Mouse (Mus musculus): ENCODE measurements around the gene Nucks1.
"Not testable (repeated sequence)": the region's sequence is repeated elsewhere in the genome, so short reads cannot be mapped to it uniquely, and the experiment has no call there.

Nucks1 gene

DNA sequence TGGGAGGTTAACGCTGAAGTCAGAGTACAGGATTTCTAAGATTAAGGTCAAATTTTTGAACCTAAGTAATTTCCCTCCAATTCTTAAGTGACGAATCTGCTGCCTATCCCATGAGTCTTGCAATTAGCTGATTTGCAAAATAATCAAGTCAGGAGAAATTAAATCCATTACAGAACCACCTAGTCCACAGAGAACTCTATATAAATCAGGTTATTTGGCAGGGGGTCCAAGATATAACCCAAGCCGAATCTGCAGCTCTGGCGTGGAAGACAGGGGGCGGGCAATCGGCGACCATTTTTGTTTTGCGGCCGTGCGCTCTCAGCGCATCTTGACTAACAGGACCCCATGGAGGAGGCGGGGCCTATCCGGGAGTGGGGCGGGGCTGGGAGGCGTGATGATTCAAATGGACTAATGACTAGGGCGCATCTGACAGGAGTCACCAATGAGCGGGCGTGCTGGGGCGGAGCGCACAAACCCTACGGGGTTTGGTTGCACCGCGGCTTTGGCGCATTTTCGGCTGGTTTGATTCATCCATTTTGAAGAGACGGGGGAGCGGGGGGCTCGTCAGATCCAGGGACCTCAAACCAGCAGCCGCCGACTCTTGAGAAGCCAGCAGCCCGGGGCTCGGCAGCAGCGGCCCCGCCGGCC, at the start of gene Nucks1:
Nucks1 (plus strand) TSS at position 534 of the 648 bp plus-strand sequence.
- CTCF ChIA-PET, result no interaction called here

DNA sequence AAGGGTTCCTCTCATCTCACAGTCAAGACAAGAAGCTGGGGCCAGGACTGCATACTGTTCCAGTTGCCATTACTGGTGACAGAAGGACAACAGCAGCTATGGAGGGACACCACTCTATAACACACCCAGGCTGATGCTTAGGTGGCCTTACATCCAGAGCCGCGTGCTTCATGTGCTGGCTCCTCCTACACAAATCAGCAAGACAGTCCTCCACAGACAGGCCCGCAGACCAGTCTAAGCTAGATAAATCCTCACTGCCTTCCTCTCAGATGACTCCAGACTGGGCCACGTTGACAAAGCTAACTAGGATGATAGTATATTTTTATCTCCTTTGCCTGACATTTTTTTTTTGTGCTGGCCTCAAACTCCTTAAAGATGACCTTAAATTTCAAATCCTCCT, 48.5 kb upstream of the Nucks1 start:
- CTCF ChIA-PET, result no interaction called here

DNA sequence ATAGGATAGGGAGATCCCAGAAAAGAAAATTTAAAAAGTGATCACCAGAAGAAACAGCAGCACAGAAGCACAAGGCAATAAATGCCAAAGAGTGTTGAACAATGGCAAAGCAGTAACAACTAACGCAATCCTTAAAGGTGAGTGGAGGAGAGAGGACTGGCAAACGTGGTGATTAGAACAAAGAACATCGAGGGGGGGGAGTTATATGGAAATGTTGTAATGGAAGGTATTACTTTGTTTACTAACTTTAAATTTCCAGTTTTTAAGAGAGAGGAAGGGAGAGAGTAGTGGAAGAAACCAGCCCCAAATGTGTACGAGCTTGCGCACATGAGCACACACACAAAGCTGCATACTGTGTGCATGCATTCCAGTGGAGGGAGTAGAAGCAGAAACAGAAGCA, 44.7 kb upstream of the Nucks1 start:
- CTCF ChIA-PET, result interaction anchor here (0.7 kb wide), 1 partner anchor 748 kb away, joined by 4 read pairs; no protein-coding TSS in a partner anchor

DNA sequence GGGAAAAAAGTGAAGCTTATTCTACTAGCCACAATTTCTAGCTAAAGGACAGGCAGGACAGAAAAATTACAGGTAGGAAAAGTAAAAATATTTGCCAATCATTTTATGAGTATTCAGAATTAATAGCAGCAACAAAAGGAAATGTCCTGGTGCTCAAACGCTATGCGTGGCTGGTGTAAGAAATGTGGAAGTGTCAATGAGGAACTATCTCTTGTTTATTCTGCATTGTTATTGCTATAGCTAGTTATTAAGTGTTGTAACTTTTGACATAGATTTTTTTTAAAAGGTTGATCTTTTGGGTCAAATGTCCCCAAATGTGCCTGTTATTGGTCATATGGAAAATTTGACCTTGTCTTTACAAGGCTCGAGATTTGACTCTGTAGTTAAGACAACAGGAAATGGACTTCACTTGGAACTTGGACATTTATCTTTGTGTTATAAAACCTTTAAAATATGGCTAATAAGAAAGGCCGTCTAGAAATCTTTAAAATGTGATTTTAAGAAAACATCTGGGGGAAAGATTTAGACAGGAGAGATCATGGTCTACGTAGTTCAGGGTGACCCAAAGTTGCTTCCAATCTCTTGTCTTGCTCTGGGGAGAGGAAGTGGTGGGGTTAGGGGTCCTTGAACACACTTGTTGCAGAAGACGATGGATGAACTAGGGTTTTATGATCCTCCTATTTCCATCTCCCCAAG, 43.9 kb upstream of the Nucks1 start:
- CTCF ChIA-PET, result no interaction called here

DNA sequence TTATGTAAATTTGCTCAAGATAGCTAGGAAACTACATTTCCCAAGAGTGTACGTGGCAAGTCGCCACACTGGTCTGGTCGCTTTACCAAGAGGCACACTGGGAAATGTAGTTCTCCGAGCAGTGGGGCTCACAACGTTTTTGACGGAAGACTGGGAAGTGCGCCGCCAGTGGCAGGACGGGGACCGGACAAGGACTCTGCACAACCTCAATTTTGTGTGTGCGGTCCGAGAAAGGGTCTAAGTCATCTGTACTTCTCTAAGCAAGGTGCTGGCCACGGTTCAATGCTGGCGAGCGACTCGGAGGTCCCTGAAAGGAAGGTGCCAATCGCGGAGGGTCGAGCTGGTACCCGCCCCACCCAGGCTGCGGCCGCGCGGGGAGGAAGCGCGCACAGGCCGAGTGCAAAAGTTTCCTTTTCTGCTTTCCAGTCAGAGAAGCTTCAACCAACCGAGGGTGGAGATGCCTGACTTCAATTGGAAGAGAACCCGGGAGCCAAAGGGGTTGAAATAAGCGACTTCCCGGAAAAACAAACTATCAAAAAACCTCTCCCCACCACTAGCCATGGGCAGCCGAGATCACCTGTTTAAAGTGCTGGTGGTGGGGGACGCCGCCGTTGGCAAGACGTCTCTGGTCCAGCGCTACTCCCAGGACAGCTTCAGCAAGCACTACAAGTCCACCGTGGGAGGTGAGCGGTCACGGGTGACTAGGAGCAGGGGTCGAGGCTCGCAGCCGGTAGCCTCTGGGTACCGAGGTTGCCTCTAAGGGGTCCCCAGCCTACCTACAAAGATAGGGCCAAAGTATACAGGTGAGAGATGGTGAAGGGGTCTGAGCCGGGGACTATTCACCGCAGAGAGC, 43.0 kb upstream of the Nucks1 start, which contains the start of gene Rab29:
Rab29 (plus strand) TSS at position 132 of the 853 bp plus-strand sequence.
- CTCF ChIA-PET, result no interaction called here

DNA sequence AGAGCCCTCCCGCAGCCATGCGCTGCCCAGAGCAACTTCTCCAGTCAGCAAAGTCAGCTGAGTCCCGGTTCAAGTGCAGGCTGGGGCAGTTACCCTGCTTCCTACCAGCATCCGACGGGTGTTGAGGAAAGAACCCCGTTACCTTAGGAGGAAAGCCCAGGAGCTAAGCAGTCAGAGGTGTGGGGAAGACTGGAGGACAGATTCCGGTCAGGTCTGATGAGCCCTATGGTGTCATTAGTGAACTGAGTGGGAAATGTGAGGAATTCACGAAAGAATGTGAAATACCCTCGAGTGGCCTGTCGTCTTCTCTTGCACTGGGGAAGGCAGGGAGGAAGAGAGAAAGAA, 42.4 kb upstream of the Nucks1 start:
- CTCF ChIA-PET, result no interaction called here

DNA sequence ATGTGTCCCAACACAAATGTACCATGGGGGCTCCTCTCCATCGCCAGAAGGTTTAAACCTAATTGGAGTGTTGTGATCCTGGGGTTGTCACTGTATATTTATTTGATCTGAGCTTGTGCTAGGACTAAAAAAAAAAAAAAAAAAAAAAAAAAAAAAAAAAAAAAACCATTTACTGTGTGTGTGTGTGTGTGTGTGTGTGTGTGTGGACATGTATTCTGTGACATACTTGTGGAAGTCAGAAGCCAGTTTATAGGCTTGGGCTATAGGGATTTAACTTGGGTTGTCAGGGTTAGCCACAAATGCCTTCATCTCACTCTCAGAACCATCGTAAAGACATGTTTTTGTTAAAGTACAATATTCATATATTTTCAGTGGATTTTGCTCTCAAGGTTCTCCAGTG, 40.8 kb upstream of the Nucks1 start:
- CTCF ChIA-PET, result interaction anchor here (0.9 kb wide), 1 partner anchor 64 kb away, joined by 3 read pairs; no protein-coding TSS in a partner anchor

DNA sequence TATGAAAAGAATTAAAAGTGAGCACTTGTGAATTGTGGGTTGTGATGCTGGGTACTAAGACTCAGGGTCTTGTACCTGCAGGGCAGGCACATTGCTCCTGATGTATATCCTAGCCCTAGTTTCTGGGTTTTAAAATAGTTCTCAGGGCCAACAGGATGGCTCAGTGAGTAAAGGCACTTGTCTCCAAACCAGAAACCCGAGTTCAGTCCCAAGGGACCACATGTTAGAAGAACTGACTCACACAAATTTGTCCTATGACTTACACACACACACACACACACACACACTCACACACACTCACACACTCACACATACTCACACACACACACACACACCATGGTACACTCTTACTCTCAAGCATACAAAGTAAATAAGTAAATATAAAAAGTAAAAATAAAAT, 37.5 kb upstream of the Nucks1 start:
- CTCF ChIA-PET, result no interaction called here

DNA sequence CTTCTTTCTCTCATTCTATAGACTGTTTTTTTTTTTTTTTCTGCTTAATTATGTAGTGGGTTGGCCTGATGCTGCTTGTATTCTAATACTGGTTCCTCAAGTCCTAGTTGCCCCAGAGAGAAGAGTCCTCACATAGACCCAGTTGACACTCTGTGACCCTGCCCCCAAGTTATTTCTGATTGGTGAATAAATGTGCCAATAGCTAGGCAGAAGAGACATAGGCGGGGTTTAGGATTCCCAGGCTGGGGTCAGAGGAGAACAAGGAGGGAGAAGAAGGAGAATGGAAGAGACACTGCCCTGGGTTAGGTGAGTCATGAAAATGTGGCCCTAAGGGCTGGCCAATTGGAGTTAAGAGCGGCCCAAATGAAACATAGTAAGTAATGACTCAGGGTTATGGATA, 30.5 kb upstream of the Nucks1 start:
- CTCF ChIA-PET, result no interaction called here

DNA sequence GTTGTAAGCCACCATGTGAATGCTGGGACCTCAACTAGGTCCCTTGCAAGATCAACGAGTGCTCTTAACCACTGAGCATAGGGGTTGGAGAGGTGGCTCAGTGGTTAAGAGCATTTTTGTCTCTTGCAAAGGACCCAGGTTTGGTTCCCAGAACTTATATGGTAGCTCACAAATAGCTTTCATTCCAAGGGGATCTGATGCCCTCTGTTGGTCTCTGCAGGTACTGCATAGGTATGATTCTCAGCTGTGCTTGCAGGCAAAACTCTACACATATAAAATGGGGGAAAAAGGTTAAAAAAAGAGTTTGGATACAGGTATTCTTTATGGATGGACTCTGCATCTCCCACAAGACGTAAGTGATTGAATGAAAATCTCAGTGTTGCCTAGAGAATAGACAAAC, 27.5 kb upstream of the Nucks1 start:
- CTCF ChIA-PET, result no interaction called here

DNA sequence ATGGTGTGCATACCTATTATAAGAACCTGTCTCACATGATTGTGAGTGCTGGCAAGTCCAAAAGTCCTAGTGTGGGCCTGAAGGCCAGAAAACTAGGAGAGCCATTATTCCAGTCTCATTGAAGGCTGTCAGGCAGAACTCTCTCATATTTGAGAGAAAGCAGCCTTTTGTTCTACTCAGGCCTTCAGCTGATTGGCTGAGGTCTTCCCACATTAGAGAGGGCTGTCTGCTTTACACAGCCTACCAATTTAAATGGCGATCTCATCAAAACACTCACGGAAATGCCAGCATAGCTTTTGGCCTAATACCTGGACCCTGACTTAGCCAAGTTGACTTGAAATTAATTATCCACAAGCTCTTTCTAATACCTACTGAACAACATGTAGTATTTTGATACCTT, 24.2 kb upstream of the Nucks1 start:
- CTCF ChIA-PET, result interaction anchor here (0.5 to 0.8 kb wide), 2 partner anchors 62 to 339 kb away, joined by 3 to 4 read pairs; no protein-coding TSS in a partner anchor

DNA sequence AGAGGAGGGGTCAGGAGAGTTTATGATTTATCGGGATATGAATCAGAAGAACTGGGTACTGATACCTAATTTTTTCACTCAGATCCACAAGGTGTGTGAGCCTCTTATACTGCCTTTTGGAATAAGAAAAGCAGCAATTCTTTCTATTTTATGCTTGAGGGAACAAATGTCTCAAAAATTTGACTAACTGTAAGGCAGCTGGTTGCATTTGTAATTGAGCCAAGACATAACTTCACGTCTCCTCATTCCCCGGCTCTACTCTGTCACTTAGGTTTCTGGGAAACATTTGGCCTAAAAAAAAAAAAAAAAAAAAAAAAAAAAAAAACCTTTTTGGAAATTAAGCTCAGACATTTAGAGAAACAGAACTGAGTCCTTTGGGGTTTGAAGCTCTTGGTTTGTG, 23.7 kb upstream of the Nucks1 start:
- CTCF ChIA-PET, result interaction anchor here (0.5 to 0.6 kb wide), 5 partner anchors 27 to 1610 kb away, joined by 3 to 8 read pairs (median 4); no protein-coding TSS in a partner anchor

DNA sequence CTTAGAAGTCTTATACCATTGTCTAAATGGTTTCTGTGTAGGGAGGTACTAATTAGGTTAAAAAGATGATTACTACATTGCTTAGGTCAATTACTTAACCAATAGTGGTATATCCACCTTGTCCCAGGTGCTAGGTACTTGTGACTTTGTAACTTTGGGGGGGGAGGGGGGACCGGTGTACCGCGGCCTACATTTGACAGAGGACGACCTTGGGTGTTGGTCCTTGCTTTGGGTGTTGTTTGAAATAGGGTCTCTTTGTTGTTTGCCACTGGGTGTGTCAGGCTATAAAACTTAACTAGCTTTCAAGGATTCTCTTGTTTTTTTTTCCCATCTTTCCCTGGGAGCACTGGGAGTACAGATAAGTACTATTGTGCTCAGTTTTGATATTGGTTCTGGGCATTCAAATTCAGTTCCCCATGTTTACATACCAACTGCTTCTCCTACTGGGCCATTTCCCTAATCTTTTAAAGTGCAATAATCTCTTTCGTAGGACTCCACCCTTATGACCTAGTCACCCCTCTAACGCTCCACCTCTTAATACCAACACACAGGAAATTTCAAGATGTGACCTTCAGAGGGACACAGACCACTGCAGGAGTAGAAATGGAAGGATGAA, 20.2 kb upstream of the Nucks1 start:
- CTCF ChIA-PET, result no interaction called here

DNA sequence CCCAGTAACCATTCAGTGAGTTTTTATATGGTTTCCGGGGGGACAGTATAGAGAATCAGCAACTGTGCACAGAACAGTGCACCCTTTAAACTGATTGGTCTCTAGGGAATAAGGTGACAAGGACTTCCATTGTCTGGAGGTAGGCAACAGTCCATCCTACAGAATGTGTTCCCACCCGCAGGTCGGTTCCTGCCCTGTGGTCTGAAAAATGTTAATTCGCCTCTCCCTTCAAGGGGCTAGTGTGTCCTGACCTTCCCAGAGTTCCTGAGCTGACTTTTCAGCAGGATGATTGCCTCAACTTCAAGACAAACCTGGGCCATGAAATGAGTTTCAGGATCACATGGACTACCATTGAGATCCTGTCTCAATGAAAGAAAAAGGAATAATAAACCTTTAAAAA, 18.9 kb upstream of the Nucks1 start:
- CTCF ChIA-PET, result no interaction called here

DNA sequence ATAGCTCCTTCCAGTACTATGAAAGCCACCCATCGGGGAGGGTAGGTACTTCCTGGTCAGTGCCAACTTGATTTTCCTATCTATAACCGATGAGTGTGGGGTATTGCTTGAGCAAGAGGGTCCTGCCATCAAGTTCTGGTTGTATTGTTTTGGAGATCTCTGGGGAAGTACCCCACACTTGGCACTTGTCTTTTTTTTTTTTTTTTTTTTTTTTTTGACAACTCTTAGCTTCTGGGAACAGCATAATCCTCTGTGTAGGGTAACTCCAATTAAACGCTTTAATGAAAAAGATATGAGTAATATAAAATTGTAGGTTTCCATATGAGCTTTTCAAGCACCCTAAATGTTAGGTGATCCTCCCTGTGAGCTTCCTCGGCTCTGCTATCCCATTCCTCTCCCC, 7.7 kb upstream of the Nucks1 start:
- CTCF ChIA-PET, result interaction anchor here (0.6 kb wide), 2 partner anchors 9 to 74 kb away, joined by 3 read pairs; no protein-coding TSS in a partner anchor

DNA sequence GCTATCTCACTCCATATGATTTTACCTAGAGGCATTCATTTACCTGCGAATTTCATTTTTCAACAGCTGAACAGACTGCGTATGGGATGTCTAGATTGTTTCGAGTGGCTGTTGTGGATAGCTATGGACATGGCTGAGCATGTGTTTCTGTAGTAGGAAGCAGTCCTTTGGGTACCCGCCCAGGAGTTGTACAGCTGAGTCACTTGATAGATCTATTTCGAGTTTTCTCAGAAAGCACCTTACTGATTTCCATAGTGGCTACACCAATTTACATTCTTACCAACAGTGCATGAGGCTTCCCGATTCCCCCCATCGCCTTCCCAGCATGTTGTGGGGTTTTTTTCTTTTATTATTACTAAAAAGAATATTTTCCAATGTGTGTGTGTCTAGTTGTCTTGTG, 7.1 kb upstream of the Nucks1 start:
- CTCF ChIA-PET, result interaction anchor here (0.6 kb wide), 1 partner anchor 74 kb away, joined by 3 read pairs; no protein-coding TSS in a partner anchor

DNA sequence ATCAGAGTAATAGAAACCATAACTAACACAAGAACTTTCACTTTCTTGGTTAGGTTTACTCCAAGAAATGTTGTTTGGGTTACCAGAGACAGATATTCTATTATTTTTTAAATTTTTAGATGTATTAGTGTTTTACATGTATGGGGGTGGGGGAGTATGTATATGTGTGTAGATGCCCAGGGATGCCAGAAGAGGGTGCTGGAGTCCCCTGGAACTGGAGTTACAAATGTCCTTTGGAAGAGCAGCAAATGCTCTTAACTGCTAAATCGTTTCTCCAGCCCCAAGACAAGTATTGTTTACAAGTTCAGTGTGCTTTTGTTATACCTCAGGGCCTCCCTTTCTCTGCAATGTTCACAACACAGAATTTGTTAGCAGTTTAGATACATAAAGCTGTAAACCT, 4.8 kb upstream of the Nucks1 start:
- CTCF ChIA-PET, result interaction anchor here (0.5 kb wide), 1 partner anchor 243 kb away, joined by 6 read pairs; no protein-coding TSS in a partner anchor

DNA sequence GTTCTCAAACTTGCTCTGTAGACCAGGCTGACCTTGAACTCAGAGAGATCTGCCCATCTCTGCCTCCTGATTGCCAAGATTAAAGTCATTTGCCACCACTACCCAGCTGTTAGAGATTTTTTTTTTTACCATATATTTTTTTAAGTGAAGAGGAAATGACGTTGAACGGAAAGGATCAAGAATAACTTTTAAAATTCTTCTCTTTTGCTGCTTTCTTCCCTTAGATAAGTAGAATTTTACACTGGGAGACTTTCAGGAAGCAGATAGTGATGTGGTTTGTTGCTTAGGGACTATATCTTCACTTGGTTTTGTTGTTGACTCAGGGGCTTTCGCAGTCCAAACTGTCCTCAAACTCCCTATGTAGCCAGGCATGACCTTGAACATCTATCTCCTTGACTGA, 1.9 kb upstream of the Nucks1 start:
- CTCF ChIA-PET, result no interaction called here

DNA sequence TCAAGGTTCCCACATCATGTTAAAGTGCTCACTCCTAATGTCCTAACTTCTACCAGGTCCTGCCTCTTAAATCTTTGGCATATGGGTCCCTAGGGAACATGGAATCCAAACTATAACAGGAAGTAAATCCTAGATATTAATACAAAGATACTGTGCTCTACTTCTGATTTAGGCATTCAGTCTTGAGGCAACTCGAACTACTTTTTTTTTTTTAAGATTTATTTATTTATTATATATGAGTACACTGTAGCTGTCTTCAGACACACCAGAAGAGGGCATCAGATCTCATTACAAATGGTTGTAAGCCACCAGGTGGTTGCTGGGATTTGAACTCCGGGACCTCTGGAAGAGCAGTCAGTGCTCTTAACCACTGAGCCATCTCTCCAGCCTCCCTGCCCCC, 1.1 kb upstream of the Nucks1 start:
- CTCF ChIA-PET, result not testable (repeated sequence)

DNA sequence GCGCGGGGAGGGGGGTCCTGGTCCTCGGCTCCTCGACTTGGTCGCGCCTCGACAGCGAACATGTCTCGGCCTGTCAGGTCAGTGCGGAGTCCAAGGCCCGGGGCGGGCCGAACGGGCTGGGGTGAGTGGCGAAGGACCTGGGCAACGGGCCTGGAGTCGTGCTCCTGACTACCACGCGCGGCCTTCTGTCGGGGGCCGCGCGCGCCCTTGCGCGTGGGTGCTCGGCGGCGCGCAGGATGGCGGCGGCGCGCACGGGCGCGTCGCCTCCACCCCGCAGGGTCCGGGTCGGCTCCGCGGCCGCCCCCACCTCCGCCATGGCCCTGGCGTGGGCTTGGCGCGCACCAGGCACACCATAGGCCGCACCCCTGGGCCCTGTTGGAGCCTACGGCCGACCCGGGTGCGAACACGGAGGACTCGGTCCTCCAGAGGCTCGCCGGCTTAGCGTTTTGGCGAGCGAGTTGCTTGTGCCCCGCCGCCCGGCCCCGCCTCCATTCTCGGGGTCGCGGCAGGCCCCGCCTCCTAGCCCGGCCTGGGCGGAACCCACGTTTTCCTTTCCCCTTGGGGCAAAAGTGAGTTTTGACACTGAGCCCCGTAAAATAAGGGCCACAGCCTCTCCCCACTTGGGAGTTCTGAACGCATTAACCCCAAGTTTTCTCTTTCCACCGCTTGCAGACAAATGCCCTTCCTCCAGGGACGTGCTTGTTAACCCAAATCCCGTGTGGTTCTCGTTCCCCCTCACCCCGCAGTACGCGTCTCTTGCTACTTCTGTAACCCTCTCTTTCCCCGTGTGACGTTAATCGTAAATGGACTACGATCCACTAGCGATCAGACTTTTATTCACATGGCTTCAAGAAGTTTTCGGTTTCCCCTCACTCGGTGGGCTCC, 582 bp downstream of the Nucks1 start:
- CTCF ChIA-PET, result interaction anchor here (0.5 to 0.7 kb wide), 2 partner anchors 9 to 88 kb away, joined by 3 read pairs; no protein-coding TSS in a partner anchor

DNA sequence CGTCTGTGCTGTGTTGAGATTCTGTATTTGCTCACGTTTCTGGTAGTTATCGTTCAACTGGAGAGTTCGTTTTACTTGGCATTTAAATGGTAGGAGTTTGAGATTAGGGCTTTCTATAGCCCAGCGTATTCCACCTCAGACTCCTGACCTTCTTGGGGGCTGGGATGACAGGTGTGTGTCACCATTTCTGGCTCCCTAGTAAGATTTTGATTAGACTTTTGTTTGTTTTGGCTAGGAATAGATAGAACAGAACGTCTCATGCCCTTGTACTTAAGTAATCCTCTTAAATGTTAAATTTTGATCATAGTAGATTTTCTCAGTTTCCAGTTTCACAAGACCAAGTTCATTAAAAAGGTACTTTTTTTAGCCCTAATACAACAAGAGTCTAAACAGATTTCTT, 7.3 kb downstream of the Nucks1 start:
- CTCF ChIA-PET, result no interaction called here
